Mouse (Mus musculus) intestine, postnatal 0 days (tissue): ENCODE measurements around the gene Gan. TPM values are rescaled to one million over a fixed set of nuclear protein-coding genes. Genes with fewer than 3 reads are reported as not detected.

Experiments
- ATAC-seq: fragments of 200-750 bp; cut with Nextera tagmentation; 2 replicates; pipeline ENCODE4 v1.8.0; 2017; ENCODE audit warnings: mild to moderate bottlenecking, moderate TSS enrichment, moderate library complexity
- H3K27ac ChIP-seq: fragments of 300-500 bp; sonication (generic); 2 replicates; pipeline ENCODE4 v1.5.1; 2014; ENCODE audit warnings: mild to moderate bottlenecking, low read depth, low read length, moderate library complexity
- H3K27me3 ChIP-seq: fragments of 300-500 bp; sonication (generic); replicated peaks from 2 replicates; pipeline ENCODE4 v1.6.1; 2014; ENCODE audit warnings: low read length, mixed read lengths; ENCODE audit not compliant: control insufficient read depth, insufficient read depth
- H3K36me3 ChIP-seq: fragments of 300-500 bp; sonication (generic); 2 replicates; pipeline ENCODE4 v1.6.1; 2014; ENCODE audit warnings: mild to moderate bottlenecking, moderate library complexity; ENCODE audit not compliant: control insufficient read depth, insufficient read depth
- H3K4me1 ChIP-seq: fragments of 300-500 bp; sonication (generic); replicated peaks from 2 replicates; pipeline ENCODE4 v1.6.1; 2014; ENCODE audit warnings: antibody characterized with exemption, low read length, mixed read lengths; ENCODE audit not compliant: control insufficient read depth, insufficient read depth
- H3K4me2 ChIP-seq: fragments of 300-500 bp; sonication (generic); replicated peaks from 2 replicates; pipeline ENCODE4 v1.6.1; 2014; ENCODE audit warnings: low read depth, mild to moderate bottlenecking, moderate library complexity
- H3K4me3 ChIP-seq: fragments of 300-500 bp; sonication (generic); 2 replicates; pipeline ENCODE4 v1.5.1; 2014; ENCODE audit warnings: low read depth, low read length
- H3K9ac ChIP-seq: fragments of 300-500 bp; sonication (generic); 2 replicates; pipeline ENCODE4 v1.6.1; 2014; ENCODE audit warnings: mild to moderate bottlenecking, low read depth, low read length
- H3K9me3 ChIP-seq: fragments of 300-500 bp; sonication (generic); 2 replicates; pipeline ENCODE4 v1.6.1; 2016; ENCODE audit warnings: mixed run types; ENCODE audit not compliant: control insufficient read depth
- CTCF ChIP-seq: sonication (generic); IDR thresholded peaks from 2 replicates; pipeline ENCODE4 v1.5.1; 2016; ENCODE audit warnings: low read depth, mild to moderate bottlenecking, control low read depth, antibody characterized with exemption, moderate library complexity
- WGBS: fragments of 180-500 bp; shearing (Covaris S2); extraction: QIAGEN DNeasy Blood & Tissue Kit; methylation state at CpG from one replicate; pipeline ENCODE4 v1.1.7; 2014; 5-methylcytosine and 5-hydroxymethylcytosine counted together
- polyA plus RNA-seq: library from polyadenylated mRNA; unstranded; fragments of >200 nt; fragmentation: Nextera tagmentation; extraction: Ambion mirVana; gene quantifications from 2 replicates; pipeline ENCODE4 v1.2.1, GENCODE M21; 2015

Gene Gan
- polyA plus RNA-seq, 1 experiment from 2014 or later = 1.1 TPM

- no peak overlapping the region for H3K9ac ChIP-seq
- ATAC-seq = no peak
- no peak overlapping the region for H3K4me2 ChIP-seq
- 70% methylated on average over 13 of the region's 13 CpGs for WGBS
- no peak overlapping the region for H3K4me3 ChIP-seq
- no peak for TF ChIP-seq CTCF
- H3K27ac ChIP-seq = no peak overlapping the region
- no peaks in the 10 kb centered on the region for H3K4me1 ChIP-seq
- H3K36me3 ChIP-seq = peaks cover 45% of the 10 kb centered on the region
- no peaks in the 10 kb centered on the region for H3K27me3 ChIP-seq
- H3K9me3 ChIP-seq = no peaks in the 10 kb centered on the region
Measured at GRCm38 (mm10) chr8:117200346-117200745, 42.4 kb downstream of the Gan start.

DNA sequence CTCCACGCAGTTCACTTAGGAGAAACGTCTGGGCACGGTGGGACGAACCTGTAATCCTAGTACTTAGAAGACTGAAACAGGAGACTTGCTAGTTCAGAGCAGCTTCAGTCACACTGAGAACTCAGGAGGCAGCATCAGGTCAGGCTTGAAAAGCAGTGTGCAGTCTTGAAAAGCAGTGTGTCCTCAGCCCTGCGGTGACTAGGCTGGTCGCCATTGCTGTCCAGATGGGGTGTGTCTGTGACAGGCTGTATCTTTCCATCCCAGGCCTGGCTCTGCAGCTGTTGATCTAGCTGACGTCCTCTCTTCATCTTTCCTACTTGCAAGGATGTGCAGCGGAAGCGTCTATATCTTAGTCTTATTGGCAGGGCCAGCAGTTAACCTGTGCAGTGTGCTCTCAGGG, 42.9 kb downstream of the Gan start:
- Histone ChIP-seq H3K27me3 (no peaks in the 10 kb centered on the region), H3K36me3 (peaks cover 41% of the 10 kb centered on the region), H3K4me2 (no peak overlapping the region), H3K9ac (no peak overlapping the region), H3K27ac (no peak overlapping the region), H3K4me1 (no peaks in the 10 kb centered on the region), H3K4me3 (no peak overlapping the region), H3K9me3 (no peaks in the 10 kb centered on the region)
- no peak for TF ChIP-seq CTCF
- ATAC-seq = no peak
- 77% methylated on average over 9 of the region's 9 CpGs for WGBS

- Histone ChIP-seq H3K4me2 (no peak overlapping the region), H3K27me3 (no peaks in the 10 kb centered on the region), H3K9me3 (no peaks in the 10 kb centered on the region), H3K9ac (no peak overlapping the region), H3K27ac (no peak overlapping the region), H3K4me1 (no peaks in the 10 kb centered on the region), H3K36me3 (peaks cover 35% of the 10 kb centered on the region), H3K4me3 (no peak overlapping the region)
- no peak for TF ChIP-seq CTCF
- 73% methylated on average over 19 of the region's 19 CpGs for WGBS
- no peak for ATAC-seq
Measured at GRCm38 (mm10) chr8:117201221-117202017, 43.5 kb downstream of the Gan start.

DNA sequence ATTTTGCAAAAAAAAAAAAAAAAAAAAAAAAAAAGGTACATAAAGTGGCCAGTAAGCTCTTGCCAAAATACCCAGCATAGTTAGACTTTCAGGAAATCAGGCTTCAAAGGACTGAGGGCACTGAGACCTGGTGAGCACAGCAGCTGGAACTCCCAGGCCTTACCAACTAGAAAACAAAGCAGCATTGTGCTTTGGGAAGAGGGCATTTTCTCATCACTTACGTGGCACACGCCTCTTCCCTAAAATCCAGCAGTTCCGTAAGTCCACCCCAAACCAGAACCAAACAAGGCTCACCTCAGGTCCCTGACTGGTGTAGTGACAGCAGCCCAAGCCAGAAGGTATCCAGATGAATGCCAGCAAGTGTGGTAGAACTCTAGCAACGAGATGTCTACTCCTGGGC, 45.1 kb downstream of the Gan start:
- H3K9ac ChIP-seq = no peak overlapping the region
- no peaks in the 10 kb centered on the region for H3K9me3 ChIP-seq
- no peaks in the 10 kb centered on the region for H3K27me3 ChIP-seq
- ATAC-seq = no peak
- peaks cover 27% of the 10 kb centered on the region for H3K36me3 ChIP-seq
- H3K27ac ChIP-seq = no peak overlapping the region
- no peak overlapping the region for H3K4me3 ChIP-seq
- 91% methylated on average over 4 of the region's 4 CpGs for WGBS
- no peaks in the 10 kb centered on the region for H3K4me1 ChIP-seq
- TF ChIP-seq CTCF = no peak
- H3K4me2 ChIP-seq = no peak overlapping the region

GRCm38 (mm10) chr8:117205884-117206283, 47.9 kb downstream of the Gan start:
- Histone ChIP-seq H3K27me3 (no peaks in the 10 kb centered on the region), H3K9ac (no peak overlapping the region), H3K36me3 (peaks cover 30% of the 10 kb centered on the region), H3K4me1 (no peaks in the 10 kb centered on the region), H3K9me3 (no peaks in the 10 kb centered on the region), H3K27ac (no peak overlapping the region), H3K4me3 (no peak overlapping the region), H3K4me2 (no peak overlapping the region)
- TF ChIP-seq CTCF = no peak
- no peak for ATAC-seq
- WGBS = 90% methylated on average over 4 of the region's 4 CpGs

DNA sequence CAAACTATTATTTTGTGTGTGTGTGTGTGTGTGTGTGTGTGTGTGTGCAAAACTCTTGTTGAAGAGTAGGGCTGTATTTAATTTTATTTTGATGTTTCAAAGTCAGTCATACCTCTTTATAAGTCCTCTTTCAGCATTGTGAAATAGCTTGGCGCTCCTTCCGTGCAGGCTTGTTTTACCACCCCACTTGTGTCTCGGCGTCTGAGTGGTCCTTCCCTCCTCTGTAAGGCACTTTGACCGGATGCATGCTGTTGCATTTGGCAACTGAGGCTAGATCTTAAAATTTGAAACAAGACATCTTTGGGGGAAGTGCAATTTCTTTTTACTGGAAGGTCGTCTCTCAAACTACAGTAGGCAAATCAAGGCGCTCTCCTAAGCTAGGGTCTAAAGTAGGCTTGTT, 48.7 kb downstream of the Gan start:
- WGBS = 87% methylated on average over 7 of the region's 7 CpGs
- peaks cover 32% of the 10 kb centered on the region for H3K36me3 ChIP-seq

More for the DNA sequence above, 48.7 kb downstream of the Gan start:
- no peak overlapping the region for H3K9ac ChIP-seq
- H3K4me3 ChIP-seq = no peak overlapping the region
- H3K27ac ChIP-seq = no peak overlapping the region
- no peaks in the 10 kb centered on the region for H3K9me3 ChIP-seq
- no peaks in the 10 kb centered on the region for H3K4me1 ChIP-seq
- no peaks in the 10 kb centered on the region for H3K27me3 ChIP-seq
- no peak overlapping the region for H3K4me2 ChIP-seq
- ATAC-seq = no peak
- no peak for TF ChIP-seq CTCF
